Mouse (Mus musculus): Measurements from ENCODE around the gene Gm39115. TPM values are rescaled to one million over a fixed set of nuclear protein-coding genes. Genes with fewer than 3 reads are reported as not detected.
"Not testable (repeated sequence)": the region's sequence is repeated elsewhere in the genome, so short reads cannot be mapped to it uniquely, and the experiment has no call there.

Gene Gm39115
- polyA plus RNA-seq (2015; fragmentation: Nextera tagmentation; extraction: Ambion mirVana) = not detected in 2 replicates

- not testable (repeated sequence) for ATAC-seq (ENCODE audit: low FRiP score, low read depth)
These were observed at the start of gene Gm39115 for GRCm38 (mm10) chr7:142135934-142136333. Gm39115 (minus strand) TSS chr7:142136034.

GRCm38 (mm10) chr7:142181021-142181420, 45.2 kb upstream of the Gm39115 start:
- 27% methylated on average over 1 of the region's 1 CpGs for WGBS
- no peak overlapping the region for H3K4me3 ChIP-seq
- ATAC-seq (ENCODE audit: low FRiP score, low read depth) = no peak
- H3K36me3 ChIP-seq = no peaks in the 10 kb centered on the region
- no peak overlapping the region for H3K4me2 ChIP-seq
- H3K9ac ChIP-seq = no peak overlapping the region
- no peak overlapping the region for H3K27ac ChIP-seq (replicated peaks)
- no peaks in the 10 kb centered on the region for H3K27me3 ChIP-seq
- H3K9me3 ChIP-seq = no peaks in the 10 kb centered on the region
- no peaks in the 10 kb centered on the region for H3K4me1 ChIP-seq (replicated peaks)

More at GRCm38 (mm10) chr7:142135934-142136333, at the start of gene Gm39115:
- H3K4me1 ChIP-seq (replicated peaks); H3K27me3 ChIP-seq; H3K4me2 ChIP-seq; H3K36me3 ChIP-seq; H3K4me3 ChIP-seq; H3K9ac ChIP-seq; H3K27ac ChIP-seq (replicated peaks); H3K9me3 ChIP-seq: not testable (repeated sequence)
- WGBS = 52% methylated on average over 2 of the region's 2 CpGs

GRCm38 (mm10) chr7:142178685-142179084, 42.9 kb upstream of the Gm39115 start:
- no peak for ATAC-seq (ENCODE audit: low FRiP score, low read depth)
- 84% methylated on average over 1 of the region's 1 CpGs for WGBS

GRCm38 (mm10) chr7:142175905-142176304, 40.1 kb upstream of the Gm39115 start, which contains the start of gene Krtap5-2:
Krtap5-2 (minus strand) TSS chr7:142176005.
- H3K27ac ChIP-seq (replicated peaks); H3K9me3 ChIP-seq; ATAC-seq (ENCODE audit: low FRiP score, low read depth); H3K27me3 ChIP-seq; H3K9ac ChIP-seq; H3K36me3 ChIP-seq; H3K4me3 ChIP-seq; H3K4me1 ChIP-seq (replicated peaks); H3K4me2 ChIP-seq: not testable (repeated sequence)

More at GRCm38 (mm10) chr7:142178685-142179084, 42.9 kb upstream of the Gm39115 start:
- Histone ChIP-seq H3K27ac (replicated peaks) (no peak overlapping the region), H3K9me3 (no peaks in the 10 kb centered on the region), H3K27me3 (no peaks in the 10 kb centered on the region), H3K4me2 (no peak overlapping the region), H3K36me3 (no peaks in the 10 kb centered on the region), H3K4me3 (no peak overlapping the region), H3K4me1 (replicated peaks) (no peaks in the 10 kb centered on the region), H3K9ac (no peak overlapping the region)

- 52% methylated on average over 3 of the region's 3 CpGs for WGBS
- H3K4me2 ChIP-seq = no peak overlapping the region
- no peak overlapping the region for H3K27ac ChIP-seq (replicated peaks)
- H3K4me1 ChIP-seq (replicated peaks) = no peaks in the 10 kb centered on the region
- ATAC-seq (ENCODE audit: low FRiP score, low read depth) = no peak
- no peak overlapping the region for H3K4me3 ChIP-seq
- H3K9me3 ChIP-seq = no peaks in the 10 kb centered on the region
- H3K9ac ChIP-seq = no peak overlapping the region
- H3K36me3 ChIP-seq = no peaks in the 10 kb centered on the region
- no peaks in the 10 kb centered on the region for H3K27me3 ChIP-seq
These were observed 34.0 kb upstream of the Gm39115 start for GRCm38 (mm10) chr7:142169836-142170235.

- not testable (repeated sequence) for H3K4me2 ChIP-seq; H3K27me3 ChIP-seq; H3K4me3 ChIP-seq; H3K4me1 ChIP-seq (replicated peaks); H3K27ac ChIP-seq (replicated peaks); H3K9me3 ChIP-seq; H3K9ac ChIP-seq; ATAC-seq (ENCODE audit: low FRiP score, low read depth); H3K36me3 ChIP-seq
These were observed 29.8 kb upstream of the Gm39115 start, which contains the start of gene Gm4553 for GRCm38 (mm10) chr7:142165639-142166038. Gm4553 (minus strand) TSS chr7:142165739.

- Histone ChIP-seq H3K27ac (replicated peaks) (no peak overlapping the region), H3K4me3 (no peak overlapping the region), H3K9ac (no peak overlapping the region), H3K9me3 (no peaks in the 10 kb centered on the region), H3K4me2 (no peak overlapping the region), H3K4me1 (replicated peaks) (no peaks in the 10 kb centered on the region), H3K36me3 (no peaks in the 10 kb centered on the region), H3K27me3 (no peaks in the 10 kb centered on the region)
- ATAC-seq (ENCODE audit: low FRiP score, low read depth) = no peak
- 96% methylated on average over 3 of the region's 3 CpGs for WGBS
These were observed 23.5 kb upstream of the Gm39115 start for GRCm38 (mm10) chr7:142159366-142159765.

- not testable (repeated sequence) for ATAC-seq (ENCODE audit: low FRiP score, low read depth); H3K4me3 ChIP-seq; H3K4me2 ChIP-seq; H3K9ac ChIP-seq; H3K36me3 ChIP-seq; H3K27me3 ChIP-seq; H3K4me1 ChIP-seq (replicated peaks); H3K27ac ChIP-seq (replicated peaks); H3K9me3 ChIP-seq
- 59% methylated on average over 2 of the region's 2 CpGs for WGBS
These were observed 21.2 kb upstream of the Gm39115 start, which contains the start of gene Gm29735 for GRCm38 (mm10) chr7:142157013-142157412. Gm29735 (minus strand) TSS chr7:142157113.

GRCm38 (mm10) chr7:142155308-142155707, 19.5 kb upstream of the Gm39115 start:
- Histone ChIP-seq H3K4me1 (replicated peaks) (no peaks in the 10 kb centered on the region), H3K9me3 (no peaks in the 10 kb centered on the region), H3K9ac (no peak overlapping the region), H3K36me3 (no peaks in the 10 kb centered on the region), H3K27ac (replicated peaks) (no peak overlapping the region), H3K4me3 (no peak overlapping the region), H3K4me2 (no peak overlapping the region), H3K27me3 (no peaks in the 10 kb centered on the region)
- 59% methylated on average over 1 of the region's 1 CpGs for WGBS
- no peak for ATAC-seq (ENCODE audit: low FRiP score, low read depth)

- 81% methylated on average over 4 of the region's 4 CpGs for WGBS
- H3K9ac ChIP-seq = no peak overlapping the region
- ATAC-seq (ENCODE audit: low FRiP score, low read depth) = no peak
- no peaks in the 10 kb centered on the region for H3K9me3 ChIP-seq
- no peaks in the 10 kb centered on the region for H3K27me3 ChIP-seq
- no peak overlapping the region for H3K4me3 ChIP-seq
- no peaks in the 10 kb centered on the region for H3K4me1 ChIP-seq (replicated peaks)
- H3K36me3 ChIP-seq = no peaks in the 10 kb centered on the region
- no peak overlapping the region for H3K4me2 ChIP-seq
- H3K27ac ChIP-seq (replicated peaks) = no peak overlapping the region
These were observed 16.4 kb upstream of the Gm39115 start for GRCm38 (mm10) chr7:142152191-142152590.

- H3K4me2 ChIP-seq = no peak overlapping the region
- H3K9me3 ChIP-seq = no peaks in the 10 kb centered on the region
- H3K36me3 ChIP-seq = no peaks in the 10 kb centered on the region
- H3K27ac ChIP-seq (replicated peaks) = no peak overlapping the region
- H3K4me1 ChIP-seq (replicated peaks) = no peaks in the 10 kb centered on the region
- ATAC-seq (ENCODE audit: low FRiP score, low read depth) = no peak
- H3K27me3 ChIP-seq = no peaks in the 10 kb centered on the region
- no peak overlapping the region for H3K4me3 ChIP-seq
- H3K9ac ChIP-seq = no peak overlapping the region
These were observed 12.8 kb upstream of the Gm39115 start for GRCm38 (mm10) chr7:142148633-142149032.

GRCm38 (mm10) chr7:142146033-142146432, 10.2 kb upstream of the Gm39115 start:
- Histone ChIP-seq H3K9ac (no peak overlapping the region), H3K4me1 (replicated peaks) (no peaks in the 10 kb centered on the region), H3K36me3 (no peaks in the 10 kb centered on the region), H3K4me3 (no peak overlapping the region), H3K27ac (replicated peaks) (no peak overlapping the region), H3K4me2 (no peak overlapping the region), H3K27me3 (no peaks in the 10 kb centered on the region), H3K9me3 (no peaks in the 10 kb centered on the region)
- WGBS = 15% methylated on average over 1 of the region's 1 CpGs
- ATAC-seq (ENCODE audit: low FRiP score, low read depth) = no peak

GRCm38 (mm10) chr7:142145413-142145940, 9.6 kb upstream of the Gm39115 start:
- Histone ChIP-seq H3K4me3 (no peak overlapping the region), H3K36me3 (no peaks in the 10 kb centered on the region), H3K4me2 (no peak overlapping the region), H3K4me1 (replicated peaks) (no peaks in the 10 kb centered on the region), H3K9me3 (no peaks in the 10 kb centered on the region), H3K9ac (no peak overlapping the region), H3K27ac (replicated peaks) (no peak overlapping the region), H3K27me3 (no peaks in the 10 kb centered on the region)
- no peak for ATAC-seq (ENCODE audit: low FRiP score, low read depth)
- 50% methylated on average over 4 of the region's 4 CpGs for WGBS

All from hindbrain, embryonic 15.5 days (tissue).